Mouse (Mus musculus): ENCODE results near the gene Snx13. TPM values are rescaled to one million over a fixed set of nuclear protein-coding genes. Genes with fewer than 3 reads are reported as not detected.
A peak's percentile ranks its signal among the peaks of the same experiment; 100 is the strongest.

Snx13 gene
- 24.7 and 28.2 TPM in 2 replicates for polyA plus RNA-seq (2016; fragmentation: Nextera tagmentation; extraction: Ambion mirVana)

DNA sequence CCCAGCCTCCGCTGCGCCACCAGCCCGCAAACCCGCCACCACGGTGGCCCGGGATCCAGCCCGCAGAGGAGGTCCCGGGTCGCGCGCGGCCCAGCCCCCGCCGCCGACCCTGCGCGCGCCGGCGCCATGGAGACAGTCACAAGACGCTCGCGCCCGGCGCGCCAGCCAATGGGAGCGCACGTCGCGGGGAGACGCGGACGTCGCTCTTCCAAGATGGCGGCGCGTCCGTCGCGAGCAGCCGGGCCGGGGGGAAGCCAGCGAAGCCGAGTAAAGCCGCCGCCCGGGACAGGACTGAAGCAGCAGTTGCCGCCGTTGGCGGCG, at the start of gene Snx13:
TSS of gene Snx13 (plus strand) at position 188 of the 321 bp plus-strand sequence.
- peak; percentile 99 for ATAC-seq (ENCODE audit: low FRiP score)
- no peaks in the 10 kb centered on the region for H3K9me3 ChIP-seq (replicated peaks)
- 0% methylated on average over 21 of the region's 51 CpGs for WGBS
- peak within 1 kb of the TSS; percentile 95 for H3K27ac ChIP-seq
- H3K9ac ChIP-seq, result peak within 1 kb of the TSS; percentile 97
- peaks cover 4% of the 10 kb centered on the region; the same call in 1 of the 2 replicates for H3K27me3 ChIP-seq
- H3K4me1 ChIP-seq, result peaks cover 8% of the 10 kb centered on the region
- peak within 1 kb of the TSS; percentile 78 for H3K4me2 ChIP-seq (replicated peaks)
- peak within 1 kb of the TSS; percentile 92 for H3K4me3 ChIP-seq
- no peaks in the 10 kb centered on the region for H3K36me3 ChIP-seq

- Histone ChIP-seq H3K9ac (no peak overlapping the region), H3K4me1 (no peaks in the 10 kb centered on the region), H3K27ac (no peak overlapping the region), H3K36me3 (no peaks in the 10 kb centered on the region), H3K4me2 (replicated peaks) (no peak overlapping the region), H3K9me3 (replicated peaks) (no peaks in the 10 kb centered on the region), H3K4me3 (no peak overlapping the region), H3K27me3 (no peaks in the 10 kb centered on the region)
- 0 out of 2 replicates have a peak, but pooled peaks have one; percentile 58 for ATAC-seq (ENCODE audit: low FRiP score)
- WGBS, result 90% methylated on average over 3 of the region's 3 CpGs
Observed at GRCm38 (mm10) chr12:34997597-34998182, 49.3 kb upstream of the Snx13 start.

GRCm38 (mm10) chr12:34998778-34999467, 48.1 kb upstream of the Snx13 start:
- WGBS, result 70% methylated on average over 12 of the region's 12 CpGs
- no peak overlapping the region for H3K4me2 ChIP-seq (replicated peaks)
- H3K4me3 ChIP-seq, result no peak overlapping the region
- no peak overlapping the region for H3K9ac ChIP-seq
- H3K9me3 ChIP-seq (replicated peaks), result no peaks in the 10 kb centered on the region
- H3K36me3 ChIP-seq, result no peaks in the 10 kb centered on the region
- peak; percentile 79 for ATAC-seq (ENCODE audit: low FRiP score)
- no peaks in the 10 kb centered on the region for H3K4me1 ChIP-seq
- no peaks in the 10 kb centered on the region for H3K27me3 ChIP-seq
- no peak overlapping the region for H3K27ac ChIP-seq

DNA sequence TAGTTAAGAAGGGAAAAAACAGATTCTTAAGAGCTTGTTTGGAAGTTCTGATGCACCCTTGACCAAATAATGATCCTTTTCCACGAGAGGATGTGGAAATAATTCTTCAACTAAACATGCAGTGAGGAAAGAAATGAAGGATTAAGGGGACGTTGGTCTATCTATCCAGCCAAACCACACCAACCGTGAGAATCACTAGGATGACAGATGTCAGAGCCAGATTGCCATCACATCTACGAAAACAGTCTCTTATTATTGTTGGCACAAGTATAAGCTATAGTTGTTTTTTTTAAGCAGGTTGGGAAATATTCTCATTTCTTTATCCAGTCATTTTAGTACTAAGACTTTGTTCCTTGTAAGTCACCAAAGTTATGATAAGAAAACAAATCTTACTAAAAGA, 46.7 kb upstream of the Snx13 start:
- Histone ChIP-seq H3K9me3 (replicated peaks) (no peaks in the 10 kb centered on the region), H3K27ac (no peak overlapping the region)
- 72% methylated on average over 4 of the region's 4 CpGs for WGBS

GRCm38 (mm10) chr12:35005748-35006147, 41.2 kb upstream of the Snx13 start:
- H3K4me1 ChIP-seq, result peaks cover 8% of the 10 kb centered on the region; the same call in 1 of the 2 replicates
- no peak overlapping the region for H3K9ac ChIP-seq
- no peak overlapping the region for H3K4me2 ChIP-seq (replicated peaks)
- H3K4me3 ChIP-seq, result no peak overlapping the region
- H3K27me3 ChIP-seq, result 0 out of 2 replicates have a peak, but pooled peaks cover 3% of the 10 kb centered on the region
- no peak overlapping the region for H3K27ac ChIP-seq
- no peak for ATAC-seq (ENCODE audit: low FRiP score)
- no peaks in the 10 kb centered on the region for H3K36me3 ChIP-seq
- no peaks in the 10 kb centered on the region for H3K9me3 ChIP-seq (replicated peaks)

More for the DNA sequence above, 46.7 kb upstream of the Snx13 start:
- no peaks in the 10 kb centered on the region for H3K36me3 ChIP-seq
- no peak overlapping the region for H3K9ac ChIP-seq
- H3K4me3 ChIP-seq, result no peak overlapping the region
- H3K4me1 ChIP-seq, result no peaks in the 10 kb centered on the region
- no peaks in the 10 kb centered on the region for H3K27me3 ChIP-seq
- no peak overlapping the region for H3K4me2 ChIP-seq (replicated peaks)
- no peak for ATAC-seq (ENCODE audit: low FRiP score)

DNA sequence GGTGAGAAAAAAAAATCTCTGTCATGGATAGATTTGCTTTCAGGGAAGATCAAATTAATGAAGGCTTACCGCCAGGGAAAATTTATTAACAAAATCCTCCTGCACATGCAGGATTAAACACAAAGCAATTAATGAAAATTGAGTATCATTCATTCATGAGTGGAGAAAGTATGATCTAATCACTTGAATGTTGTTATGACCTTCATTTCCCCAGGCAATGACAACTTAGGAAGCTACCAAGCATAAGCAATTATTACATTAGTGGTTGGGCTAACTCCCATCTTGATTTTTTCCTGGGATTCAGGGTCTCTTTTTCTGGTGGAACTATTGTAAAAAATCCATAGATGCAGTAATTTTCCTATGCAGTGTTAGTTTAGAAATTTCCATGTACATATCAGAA, 39.1 kb upstream of the Snx13 start:
- Histone ChIP-seq H3K4me2 (replicated peaks) (no peak overlapping the region), H3K27me3 (0 out of 2 replicates have a peak, but pooled peaks cover 3% of the 10 kb centered on the region), H3K9me3 (replicated peaks) (no peaks in the 10 kb centered on the region), H3K9ac (no peak overlapping the region), H3K36me3 (no peaks in the 10 kb centered on the region), H3K27ac (no peak overlapping the region), H3K4me1 (peaks cover 8% of the 10 kb centered on the region; the same call in 1 of the 2 replicates), H3K4me3 (no peak overlapping the region)
- 71% methylated on average over 1 of the region's 1 CpGs for WGBS
- ATAC-seq (ENCODE audit: low FRiP score), result peak; percentile 58

GRCm38 (mm10) chr12:35008340-35009137, 38.4 kb upstream of the Snx13 start:
- WGBS, result 45% methylated on average over 11 of the region's 11 CpGs
- H3K4me3 ChIP-seq, result no peak overlapping the region
- H3K9me3 ChIP-seq (replicated peaks), result no peaks in the 10 kb centered on the region
- H3K36me3 ChIP-seq, result no peaks in the 10 kb centered on the region
- no peak overlapping the region for H3K27ac ChIP-seq
- peaks cover 8% of the 10 kb centered on the region; the same call in 1 of the 2 replicates for H3K4me1 ChIP-seq
- no peak overlapping the region for H3K9ac ChIP-seq
- H3K4me2 ChIP-seq (replicated peaks), result no peak overlapping the region
- ATAC-seq (ENCODE audit: low FRiP score), result peak; percentile 95
- 0 out of 2 replicates have a peak, but pooled peaks cover 3% of the 10 kb centered on the region for H3K27me3 ChIP-seq

GRCm38 (mm10) chr12:35011462-35011861, 35.5 kb upstream of the Snx13 start:
- 80% methylated on average over 1 of the region's 1 CpGs for WGBS
- no peaks in the 10 kb centered on the region for H3K9me3 ChIP-seq (replicated peaks)
- no peak overlapping the region for H3K9ac ChIP-seq
- H3K4me2 ChIP-seq (replicated peaks), result no peak overlapping the region
- 0 out of 2 replicates have a peak, but pooled peaks cover 3% of the 10 kb centered on the region for H3K27me3 ChIP-seq
- peaks cover 8% of the 10 kb centered on the region; the same call in 1 of the 2 replicates for H3K4me1 ChIP-seq
- no peak for ATAC-seq (ENCODE audit: low FRiP score)
- no peak overlapping the region for H3K27ac ChIP-seq
- no peak overlapping the region for H3K4me3 ChIP-seq
- H3K36me3 ChIP-seq, result no peaks in the 10 kb centered on the region

DNA sequence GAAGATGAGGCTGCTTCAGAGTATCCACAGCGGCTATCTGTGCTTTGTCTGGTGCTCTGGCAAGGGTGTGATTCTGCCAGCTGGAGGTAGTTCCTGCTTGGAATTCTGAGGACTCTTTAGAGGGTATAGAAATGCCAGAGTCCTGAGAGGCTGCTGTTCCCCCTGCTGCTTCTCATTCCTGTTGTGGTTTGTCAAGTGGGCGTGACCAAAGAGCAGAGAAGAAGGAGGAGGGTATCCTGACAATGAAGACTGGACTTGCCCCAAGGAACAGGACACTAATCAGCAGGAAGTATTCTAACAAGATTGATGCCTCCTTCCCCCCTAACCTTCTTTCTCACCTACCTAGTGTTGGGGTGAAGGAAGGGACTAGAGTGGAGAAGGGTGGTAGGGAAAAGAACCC, 33.0 kb upstream of the Snx13 start:
- Histone ChIP-seq H3K9me3 (replicated peaks) (no peaks in the 10 kb centered on the region), H3K36me3 (no peaks in the 10 kb centered on the region), H3K9ac (no peak overlapping the region), H3K4me1 (peaks cover under 1% of the 10 kb centered on the region; the same call in 1 of the 2 replicates), H3K4me3 (no peak overlapping the region), H3K27me3 (0 out of 2 replicates have a peak, but pooled peaks cover 3% of the 10 kb centered on the region), H3K27ac (no peak overlapping the region), H3K4me2 (replicated peaks) (no peak overlapping the region)
- 49% methylated on average over 2 of the region's 2 CpGs for WGBS
- ATAC-seq (ENCODE audit: low FRiP score), result no peak

DNA sequence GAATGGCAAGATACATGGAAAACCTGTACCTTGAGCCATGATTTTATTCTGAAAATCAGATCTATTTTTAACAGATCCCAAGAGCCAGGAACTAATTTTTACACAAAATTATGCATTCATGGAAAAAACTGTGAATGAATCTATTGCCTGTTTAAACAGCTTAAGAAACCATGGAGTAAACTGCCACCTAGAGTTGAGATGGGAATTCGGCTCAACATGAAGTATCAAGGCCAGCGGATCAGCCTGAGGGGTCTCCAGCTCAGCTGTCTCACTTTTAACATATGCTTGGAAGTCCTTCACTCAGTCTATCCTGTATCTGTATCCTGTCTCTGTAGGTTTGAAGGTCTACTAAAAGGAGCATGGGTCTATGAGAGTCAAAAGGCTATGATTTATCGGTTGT, 30.9 kb upstream of the Snx13 start:
- Histone ChIP-seq H3K9me3 (replicated peaks) (no peaks in the 10 kb centered on the region), H3K27me3 (no peaks in the 10 kb centered on the region), H3K4me2 (replicated peaks) (no peak overlapping the region), H3K36me3 (no peaks in the 10 kb centered on the region), H3K4me3 (no peak overlapping the region), H3K4me1 (no peaks in the 10 kb centered on the region), H3K27ac (no peak overlapping the region), H3K9ac (no peak overlapping the region)
- no peak for ATAC-seq (ENCODE audit: low FRiP score)
- WGBS, result 65% methylated on average over 3 of the region's 3 CpGs

GRCm38 (mm10) chr12:35016481-35017250, 30.3 kb upstream of the Snx13 start:
- H3K27me3 ChIP-seq, result no peaks in the 10 kb centered on the region
- H3K36me3 ChIP-seq, result no peaks in the 10 kb centered on the region
- H3K27ac ChIP-seq, result no peak overlapping the region
- no peaks in the 10 kb centered on the region for H3K4me1 ChIP-seq
- H3K4me2 ChIP-seq (replicated peaks), result no peak overlapping the region
- H3K9ac ChIP-seq, result no peak overlapping the region
- no peak overlapping the region for H3K4me3 ChIP-seq
- 92% methylated on average over 9 of the region's 9 CpGs for WGBS
- no peak for ATAC-seq (ENCODE audit: low FRiP score)
- no peaks in the 10 kb centered on the region for H3K9me3 ChIP-seq (replicated peaks)

Data from hindbrain, embryonic 12.5 days (tissue).